In genomic region chr11:11947857-11948256, GRCm38 (mm10) we compare ENCODE assay signal across 13 mouse cellular contexts. TPM values are rescaled to one million over a fixed set of nuclear protein-coding genes. Genes with fewer than 3 reads are reported as not detected.
DNase-seq lines count a peak whose midpoint lies in the region; ATAC-seq and TF ChIP-seq lines count a peak whose summit lies in the region.
"Had no signal": no experiment of that assay in that cellular context is flagged by ENCODE, and none has a peak within 500 bp of the region (broad histone marks: within the 10 kb centered on the region; RNA-seq: fewer than 3 reads in every experiment).

No protein-coding gene starts in this region.

- no peak overlapping the region for H3K4me2 ChIP-seq in forebrain, postnatal 0 days (ENCODE audit: low read depth)
- no peak overlapping the region for H3K4me2 ChIP-seq in forebrain, embryonic 14.5 days (ENCODE audit: low read length)
- H3K4me2 ChIP-seq in intestine, embryonic 14.5 days (ENCODE audit: low read length), result no peak overlapping the region
- no peak overlapping the region for H3K4me2 ChIP-seq in intestine, postnatal 0 days (replicated peaks; ENCODE audit: low read depth)
- no peak overlapping the region for H3K4me2 ChIP-seq in limb, embryonic 12.5 days

- WGBS in forebrain, postnatal 0 days, result 71% methylated on average over 5 of the region's 5 CpGs
- 94% methylated on average over 5 of the region's 5 CpGs for WGBS in forebrain, embryonic 14.5 days
- WGBS in intestine, embryonic 14.5 days, result 52% methylated on average over 5 of the region's 5 CpGs
- 51% methylated on average over 5 of the region's 5 CpGs for WGBS in intestine, postnatal 0 days
- 86% methylated on average over 5 of the region's 5 CpGs for WGBS in embryonic facial prominence, embryonic 10.5 days
- WGBS in limb, embryonic 12.5 days, result 66% methylated on average over 5 of the region's 5 CpGs

- H3K9ac ChIP-seq in forebrain, postnatal 0 days, result no peak overlapping the region
- H3K9ac ChIP-seq in forebrain, embryonic 14.5 days (ENCODE audit: low read length), result no peak overlapping the region
- no peak overlapping the region for H3K9ac ChIP-seq in intestine, embryonic 14.5 days (ENCODE audit: low read length)
- no peak overlapping the region for H3K9ac ChIP-seq in intestine, postnatal 0 days (ENCODE audit: low read depth, low read length)
- H3K9ac ChIP-seq in limb, embryonic 12.5 days (replicated peaks), result no peak overlapping the region

- H3K27ac ChIP-seq in forebrain, postnatal 0 days (ENCODE audit: low read depth, low read length), result no peak overlapping the region
- H3K27ac ChIP-seq in forebrain, embryonic 14.5 days (ENCODE audit: low read depth, low read length), result no peak overlapping the region
- peak overlapping the region; percentile 88 for H3K27ac ChIP-seq in intestine, embryonic 14.5 days (ENCODE audit: low read depth)
- H3K27ac ChIP-seq in intestine, postnatal 0 days (ENCODE audit: low read depth, low read length), result no peak overlapping the region
- H3K27ac ChIP-seq in embryonic facial prominence, embryonic 10.5 days (replicated peaks), result peak overlapping the region; percentile 85
- peak overlapping the region; percentile 94 for H3K27ac ChIP-seq in limb, embryonic 12.5 days
- H3K27ac ChIP-seq: layer of hippocampus, adult 2 months had no signal

- 0 out of 2 replicates have a peak, but pooled peaks have one; percentile 16 for ATAC-seq in forebrain, postnatal 0 days
- no peak for ATAC-seq in forebrain, embryonic 14.5 days
- no peak for ATAC-seq in intestine, embryonic 14.5 days (replicated peaks; ENCODE audit: low FRiP score, low TSS enrichment, low read depth)
- no peak for ATAC-seq in intestine, postnatal 0 days
- no peak for ATAC-seq in limb, embryonic 12.5 days (ENCODE audit: insufficient number of reproducible peaks, insufficient read depth, low FRiP score, low TSS enrichment, low read depth)
- ATAC-seq: inflammation-experienced regulatory T-cells, adult 6 months had no signal

- H3K4me3 ChIP-seq in forebrain, postnatal 0 days (ENCODE audit: low read depth, low read length), result no peak overlapping the region
- H3K4me3 ChIP-seq in forebrain, embryonic 14.5 days (ENCODE audit: low read depth, low read length), result no peak overlapping the region
- no peak overlapping the region for H3K4me3 ChIP-seq in intestine, embryonic 14.5 days (ENCODE audit: low read depth, low read length)
- H3K4me3 ChIP-seq in intestine, postnatal 0 days (ENCODE audit: low read depth, low read length), result no peak overlapping the region
- no peak overlapping the region for H3K4me3 ChIP-seq in embryonic facial prominence, embryonic 10.5 days
- H3K4me3 ChIP-seq in limb, embryonic 12.5 days (replicated peaks), result no peak overlapping the region
- H3K4me3 ChIP-seq: layer of hippocampus, adult 2 months had no signal

- DNase-seq in forebrain, postnatal 0 days, result no peak
- no peak for DNase-seq in forebrain, embryonic 14.5 days (ENCODE audit: low spot score)
- DNase-seq in intestine, embryonic 14.5 days (ENCODE audit: low spot score), result no peak
- no peak for DNase-seq in embryonic facial prominence, embryonic 10.5 days (ENCODE audit: low spot score)
- no peak for DNase-seq in layer of hippocampus, adult 9-10 months (ENCODE audit: low spot score)
- no peak for DNase-seq in frontal cortex, postnatal 36 days (ENCODE audit: low spot score in 2 of 2)
- DNase-seq: adrenal gland, postnatal 25 days; thymus, adult 18-20 months had no signal

- H3K27me3 ChIP-seq in forebrain, postnatal 0 days (ENCODE audit: insufficient read depth, low read length), result no peaks in the 10 kb centered on the region
- H3K27me3 ChIP-seq in forebrain, embryonic 14.5 days (replicated peaks; ENCODE audit: control insufficient read depth, insufficient read depth, low read length), result no peaks in the 10 kb centered on the region
- no peaks in the 10 kb centered on the region for H3K27me3 ChIP-seq in intestine, embryonic 14.5 days (replicated peaks; ENCODE audit: control insufficient read depth, insufficient read depth, low read length)
- H3K27me3 ChIP-seq in intestine, postnatal 0 days (replicated peaks; ENCODE audit: control insufficient read depth, insufficient read depth, low read length), result no peaks in the 10 kb centered on the region
- H3K27me3 ChIP-seq in embryonic facial prominence, embryonic 10.5 days (replicated peaks; ENCODE audit: low read depth, poor library complexity, severe bottlenecking), result no peaks in the 10 kb centered on the region
- no peaks in the 10 kb centered on the region for H3K27me3 ChIP-seq in limb, embryonic 12.5 days

- H3K4me1 ChIP-seq in forebrain, postnatal 0 days (ENCODE audit: insufficient read depth), result no peaks in the 10 kb centered on the region
- no peaks in the 10 kb centered on the region for H3K4me1 ChIP-seq in forebrain, embryonic 14.5 days (ENCODE audit: control insufficient read depth, insufficient read depth, low read length)
- peaks cover 23% of the 10 kb centered on the region for H3K4me1 ChIP-seq in intestine, embryonic 14.5 days (replicated peaks; ENCODE audit: control insufficient read depth, insufficient read depth, low read length)
- H3K4me1 ChIP-seq in intestine, postnatal 0 days (replicated peaks; ENCODE audit: control insufficient read depth, insufficient read depth, low read length), result peaks cover 8% of the 10 kb centered on the region
- H3K4me1 ChIP-seq in embryonic facial prominence, embryonic 10.5 days, result peaks cover 52% of the 10 kb centered on the region
- H3K4me1 ChIP-seq in limb, embryonic 12.5 days (replicated peaks), result peaks cover 39% of the 10 kb centered on the region

- no peak for TF ChIP-seq CTCF in forebrain, postnatal 0 days (IDR thresholded peaks at IDR 0.05; ENCODE audit: low read depth)
- TF ChIP-seq CTCF in intestine, postnatal 0 days (IDR thresholded peaks at IDR 0.05; ENCODE audit: low read depth), result no peak

- no peaks in the 10 kb centered on the region for H3K9me3 ChIP-seq in forebrain, postnatal 0 days (ENCODE audit: low read length)
- no peaks in the 10 kb centered on the region for H3K9me3 ChIP-seq in forebrain, embryonic 14.5 days (replicated peaks; ENCODE audit: control insufficient read depth, low read length)
- H3K9me3 ChIP-seq in intestine, embryonic 14.5 days (ENCODE audit: control insufficient read depth, low read length), result no peaks in the 10 kb centered on the region
- H3K9me3 ChIP-seq in intestine, postnatal 0 days (ENCODE audit: control insufficient read depth), result no peaks in the 10 kb centered on the region
- H3K9me3 ChIP-seq in embryonic facial prominence, embryonic 10.5 days, result no peaks in the 10 kb centered on the region
- no peaks in the 10 kb centered on the region for H3K9me3 ChIP-seq in limb, embryonic 12.5 days

- no peaks in the 10 kb centered on the region for H3K36me3 ChIP-seq in forebrain, postnatal 0 days (ENCODE audit: insufficient read depth)
- H3K36me3 ChIP-seq in forebrain, embryonic 14.5 days (ENCODE audit: control insufficient read depth, insufficient read depth, low read length), result peaks cover 28% of the 10 kb centered on the region
- peaks cover 85% of the 10 kb centered on the region for H3K36me3 ChIP-seq in intestine, embryonic 14.5 days (ENCODE audit: control insufficient read depth, insufficient read depth, low read length)
- peaks cover 10% of the 10 kb centered on the region for H3K36me3 ChIP-seq in intestine, postnatal 0 days (ENCODE audit: control insufficient read depth, insufficient read depth)
- peaks cover 97% of the 10 kb centered on the region for H3K36me3 ChIP-seq in embryonic facial prominence, embryonic 10.5 days (replicated peaks)
- H3K36me3 ChIP-seq in limb, embryonic 12.5 days, result peaks cover 76% of the 10 kb centered on the region

RNA-seq across cellular contexts. Expression of gene Ddc, which starts 49.9 kb away (rescaled TPM):
- 7.2 and 13.6 TPM in 2 replicates for total RNA-seq in forebrain, postnatal 0 days (2014; rRNA removed)
- polyA plus RNA-seq in forebrain, postnatal 0 days (2015; fragmentation: Nextera tagmentation; extraction: Ambion mirVana), result 5.6 and 8.6 TPM in 2 replicates
- 7.3 TPM in 2 replicates for polyA plus RNA-seq in forebrain, embryonic 14.5 days (2014; fragmentation: Nextera tagmentation; extraction: Ambion mirVana)
- 34.8 and 37.3 TPM in 2 replicates for polyA plus RNA-seq in intestine, embryonic 14.5 days (2014; fragmentation: Nextera tagmentation; extraction: Ambion mirVana)
- polyA plus RNA-seq in intestine, postnatal 0 days (2015; fragmentation: Nextera tagmentation; extraction: Ambion mirVana), result 19.2 and 20.9 TPM in 2 replicates
- polyA plus RNA-seq in embryonic facial prominence, embryonic 10.5 days (2016; fragmentation: Nextera tagmentation; extraction: Ambion mirVana), result 6.9 and 8.8 TPM in 2 replicates
- polyA plus RNA-seq in limb, embryonic 12.5 days (2016; fragmentation: Nextera tagmentation; extraction: Ambion mirVana), result 11.9 and 13.0 TPM in 2 replicates
- total RNA-seq: common myeloid progenitor, adult 5-6 weeks had no signal

Comparison
In these comparisons a context has a peak if more than half of its experiments do, and no peak if none do; other contexts are left out.
1. H3K27ac ChIP-seq: peak in intestine, embryonic 14.5 days (single experiment), embryonic facial prominence, embryonic 10.5 days (single experiment) and limb, embryonic 12.5 days (single experiment); none in forebrain, postnatal 0 days (single experiment), forebrain, embryonic 14.5 days (single experiment) and intestine, postnatal 0 days (single experiment).